Mouse (Mus musculus) midbrain, postnatal 0 days (tissue): ENCODE measurements at regions not wholly inside any gene's neighbourhood (a gene's known extent, or its start where the extent isn't known, plus 50 kb on each side); places are given as distances from the start of the nearest gene placed in this dataset.

Experiments
- ATAC-seq: fragments of 200-750 bp; cut with Nextera tagmentation; 2 replicates; pipeline ENCODE4 v1.8.0; 2017; ENCODE audit warnings: moderate number of reproducible peaks, mild to moderate bottlenecking, moderate TSS enrichment, moderate library complexity; ENCODE audit not compliant: low FRiP score
- DNase-seq: peaks from one replicate; pipeline ENCODE4 v3.0.0-alpha.2; 2015; ENCODE audit warnings: low spot score
- H3K27ac ChIP-seq: fragments of 300-500 bp; sonication (generic); 2 replicates; pipeline ENCODE4 v1.5.1; 2014; ENCODE audit warnings: low read depth, mild to moderate bottlenecking, low read length, mixed read lengths
- H3K27me3 ChIP-seq: fragments of 300-500 bp; sonication (generic); 2 replicates; pipeline ENCODE4 v1.6.1; 2014; ENCODE audit warnings: low read length, control low read depth, mixed read lengths; ENCODE audit not compliant: insufficient read depth
- H3K36me3 ChIP-seq: fragments of 300-500 bp; sonication (generic); 2 replicates; pipeline ENCODE4 v1.6.1; 2014; ENCODE audit warnings: low read length, control low read depth, mixed read lengths; ENCODE audit not compliant: insufficient read depth
- H3K4me1 ChIP-seq: fragments of 300-500 bp; sonication (generic); 2 replicates; pipeline ENCODE4 v1.6.1; 2014; ENCODE audit warnings: mild to moderate bottlenecking, control low read depth, antibody characterized with exemption, low read length, mixed read lengths; ENCODE audit not compliant: insufficient read depth
- H3K4me2 ChIP-seq: fragments of 300-500 bp; sonication (generic); 2 replicates; pipeline ENCODE4 v1.6.1; 2014; ENCODE audit warnings: low read depth, mild to moderate bottlenecking, low read length, mixed read lengths; ENCODE audit not compliant: poor library complexity, severe bottlenecking
- H3K4me3 ChIP-seq: fragments of 300-500 bp; sonication (generic); 2 replicates; pipeline ENCODE4 v1.5.1; 2014; ENCODE audit warnings: low read depth, mild to moderate bottlenecking, low read length, moderate library complexity
- H3K9ac ChIP-seq: fragments of 300-500 bp; sonication (generic); replicated peaks from 2 replicates; pipeline ENCODE4 v1.6.1; 2014; ENCODE audit warnings: mild to moderate bottlenecking, low read length, moderate library complexity, mixed read lengths; ENCODE audit not compliant: poor library complexity, severe bottlenecking
- H3K9me3 ChIP-seq: fragments of 300-500 bp; sonication (generic); 2 replicates; pipeline ENCODE4 v1.6.1; 2016; ENCODE audit warnings: low read length, control low read depth
- CTCF ChIP-seq: IDR thresholded peaks from 2 replicates; pipeline ENCODE4 v1.5.1; 2016; ENCODE audit warnings: antibody characterized with exemption, mild to moderate bottlenecking
- WGBS: fragments of 180-500 bp; shearing (Covaris S2); extraction: QIAGEN DNeasy Blood & Tissue Kit; methylation state at CpG from one replicate; pipeline ENCODE4 v1.1.7; 2014; 5-methylcytosine and 5-hydroxymethylcytosine counted together

DNA sequence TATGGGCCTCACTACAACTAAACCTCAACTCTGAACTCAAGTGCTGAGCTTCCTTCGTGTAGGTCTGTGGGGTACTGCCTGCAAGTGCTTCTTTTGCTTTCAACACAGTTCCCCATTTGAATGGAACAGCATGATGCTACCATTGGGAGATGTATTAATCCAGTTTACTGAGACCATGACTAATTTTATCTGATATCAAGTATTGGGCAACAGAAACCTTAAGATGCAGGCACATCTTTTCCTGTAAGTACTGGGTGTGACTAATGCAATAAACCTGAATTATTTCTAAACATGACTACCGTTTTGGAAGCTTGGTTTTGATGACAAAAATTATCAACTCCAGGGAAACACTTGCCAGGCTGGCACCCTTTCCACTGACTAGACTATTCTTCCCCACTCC lies 153.4 kb upstream of the Tent5a start:
- no peak overlapping the region for H3K9ac ChIP-seq
- H3K27ac ChIP-seq: no peak overlapping the region
- WGBS: 35% methylated on average over 2 of the region's 2 CpGs
- H3K4me2 ChIP-seq: no peak overlapping the region
- no peak for DNase-seq
- ATAC-seq: no peak
- H3K9me3 ChIP-seq: no peaks in the 10 kb centered on the region
- no peaks in the 10 kb centered on the region for H3K4me1 ChIP-seq
- TF ChIP-seq CTCF: no peak
- no peak overlapping the region for H3K4me3 ChIP-seq
- H3K36me3 ChIP-seq: no peaks in the 10 kb centered on the region
- H3K27me3 ChIP-seq: no peaks in the 10 kb centered on the region

DNA sequence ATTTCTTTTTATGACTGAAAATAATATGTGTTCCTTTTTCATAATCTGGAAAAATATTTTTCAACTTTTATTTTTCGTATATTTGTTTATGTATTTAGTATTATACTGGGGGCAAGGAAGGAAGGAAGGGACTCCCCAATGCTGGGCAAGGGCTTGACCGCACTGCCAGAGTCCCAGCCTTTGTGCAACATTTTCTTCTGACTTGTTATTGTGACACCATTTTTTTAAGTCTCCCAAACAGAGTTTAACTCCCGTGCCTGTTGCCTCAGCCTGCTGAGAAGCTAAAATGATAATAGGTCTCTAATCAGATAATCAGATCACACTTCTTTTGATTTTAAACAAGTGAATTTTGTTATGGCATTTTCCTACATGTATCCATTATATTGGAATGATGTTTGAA lies 148.1 kb upstream of the Tent5a start:
- no peak for TF ChIP-seq CTCF
- no peaks in the 10 kb centered on the region for H3K27me3 ChIP-seq
- H3K4me3 ChIP-seq: no peak overlapping the region
- H3K4me2 ChIP-seq: no peak overlapping the region
- DNase-seq: no peak
- no peaks in the 10 kb centered on the region for H3K9me3 ChIP-seq
- H3K9ac ChIP-seq: no peak overlapping the region
- no peak overlapping the region for H3K27ac ChIP-seq
- WGBS: 61% methylated on average over 3 of the region's 3 CpGs
- H3K36me3 ChIP-seq: no peaks in the 10 kb centered on the region
- ATAC-seq: no peak
- no peaks in the 10 kb centered on the region for H3K4me1 ChIP-seq

DNA sequence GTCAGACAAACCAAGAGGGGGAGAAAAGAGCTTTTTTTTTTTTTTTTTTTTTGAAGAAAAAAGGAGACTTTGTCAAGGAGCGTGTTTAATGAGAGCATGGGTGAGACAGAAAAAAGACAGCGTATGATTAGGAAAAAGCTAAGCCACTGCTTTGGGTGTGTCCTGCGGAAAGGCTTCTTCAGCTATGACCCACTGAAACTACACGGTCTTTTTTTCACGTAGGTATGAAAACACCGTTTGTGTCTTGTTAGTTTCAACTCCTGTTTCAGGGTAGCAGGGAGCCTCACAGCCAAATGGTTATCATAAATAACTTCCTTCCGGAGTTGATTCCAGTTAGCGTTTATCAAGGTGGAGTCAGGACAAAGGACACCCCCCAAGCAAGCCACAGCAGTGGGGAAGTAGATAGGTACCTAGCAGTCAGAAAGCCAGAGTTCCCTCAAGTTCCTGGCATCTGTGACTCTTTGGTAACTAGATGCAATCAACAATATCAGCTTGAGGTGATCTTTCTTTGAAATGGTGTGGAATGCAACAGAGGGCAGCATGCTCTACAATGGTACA lies 143.2 kb upstream of the Tent5a start:
- WGBS: 91% methylated on average over 8 of the region's 8 CpGs
- Histone ChIP-seq H3K36me3 (no peaks in the 10 kb centered on the region), H3K27ac (no peak overlapping the region), H3K4me1 (no peaks in the 10 kb centered on the region), H3K9ac (no peak overlapping the region), H3K4me3 (no peak overlapping the region), H3K9me3 (no peaks in the 10 kb centered on the region), H3K4me2 (no peak overlapping the region), H3K27me3 (no peaks in the 10 kb centered on the region)
- DNase-seq: no peak
- no peak for TF ChIP-seq CTCF
- no peak for ATAC-seq

DNA sequence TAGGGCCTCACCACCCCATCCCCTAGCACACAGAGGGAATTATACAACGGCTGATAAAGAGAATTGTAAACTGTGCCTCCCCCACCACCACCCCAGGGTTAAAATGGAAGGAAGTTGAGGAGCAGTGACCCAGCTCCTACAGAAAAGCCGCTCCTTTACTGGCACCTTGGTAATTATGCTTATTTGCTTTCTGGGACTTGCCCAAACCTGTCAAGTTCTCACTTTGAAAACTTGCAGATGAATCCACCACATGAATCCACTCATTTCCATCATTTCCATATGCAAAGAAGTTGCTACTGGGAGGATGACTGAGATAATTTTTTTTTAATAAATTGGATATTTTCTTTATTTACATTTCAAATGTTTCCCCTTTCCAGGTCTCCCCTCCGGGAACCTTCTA lies 142.1 kb upstream of the Tent5a start:
- no peaks in the 10 kb centered on the region for H3K36me3 ChIP-seq
- no peak for DNase-seq
- no peak for TF ChIP-seq CTCF
- WGBS: 79% methylated on average over 3 of the region's 3 CpGs
- no peaks in the 10 kb centered on the region for H3K27me3 ChIP-seq
- no peaks in the 10 kb centered on the region for H3K9me3 ChIP-seq
- ATAC-seq: no peak
- no peak overlapping the region for H3K4me2 ChIP-seq
- no peak overlapping the region for H3K4me3 ChIP-seq
- no peaks in the 10 kb centered on the region for H3K4me1 ChIP-seq
- no peak overlapping the region for H3K9ac ChIP-seq
- H3K27ac ChIP-seq: no peak overlapping the region

DNA sequence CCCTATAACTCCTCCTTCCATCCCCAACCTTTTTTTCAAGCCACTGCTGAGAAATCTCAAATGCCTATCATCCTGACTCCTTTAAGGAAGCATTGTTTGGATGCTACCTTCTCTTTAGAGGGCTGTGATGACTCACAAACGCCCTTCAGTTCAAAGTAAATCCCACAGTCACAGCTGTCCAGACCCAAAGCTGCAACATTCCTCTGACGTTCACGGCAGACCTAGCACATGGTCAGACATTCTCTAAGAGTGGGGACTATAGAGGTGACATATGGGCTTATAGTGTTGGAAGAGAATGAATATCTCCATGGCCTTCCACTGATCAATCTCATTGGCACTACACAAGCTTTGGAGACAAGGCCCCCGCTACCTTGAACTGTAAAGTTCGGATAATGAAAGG lies 139.5 kb upstream of the Tent5a start:
- WGBS: 79% methylated on average over 5 of the region's 5 CpGs
- DNase-seq: no peak
- ATAC-seq: no peak

DNA sequence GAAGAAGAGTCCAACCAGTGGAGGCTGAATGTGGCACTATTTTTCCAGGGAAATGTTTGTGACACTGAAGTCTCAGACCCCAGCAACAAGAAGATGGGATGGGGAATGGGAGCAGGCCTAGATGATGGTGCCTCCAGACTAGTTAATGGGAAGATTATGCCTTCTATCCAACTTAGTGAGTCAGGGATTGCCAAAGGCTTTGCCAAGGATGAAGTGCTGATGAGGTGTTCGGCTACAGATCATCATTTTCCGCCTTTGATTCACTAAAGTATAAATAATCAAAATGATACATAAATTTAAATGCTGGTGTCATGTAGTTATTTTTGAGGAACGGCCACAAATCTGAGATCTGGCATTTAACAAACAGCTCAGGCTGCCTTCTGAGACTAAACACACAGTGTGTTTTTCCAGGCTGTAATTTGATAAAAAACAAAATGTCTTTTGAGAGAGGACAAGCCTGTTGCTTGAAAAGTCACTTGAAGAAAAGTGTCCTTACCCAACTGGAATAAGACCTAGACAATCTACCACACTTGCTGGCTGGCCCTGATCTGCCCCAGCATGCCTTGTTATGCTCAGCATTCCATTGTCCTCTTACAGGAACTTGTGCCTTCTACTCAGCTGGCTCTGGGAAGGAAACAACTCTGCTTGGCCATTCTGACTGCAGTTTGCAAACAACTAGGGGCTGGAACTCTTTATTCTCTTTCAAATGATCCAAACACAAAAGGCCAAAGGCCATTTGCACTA lies 132.1 kb upstream of the Tent5a start:
- Histone ChIP-seq H3K27ac (no peak overlapping the region), H3K27me3 (no peaks in the 10 kb centered on the region), H3K9ac (no peak overlapping the region), H3K4me1 (no peaks in the 10 kb centered on the region), H3K9me3 (no peaks in the 10 kb centered on the region), H3K4me3 (no peak overlapping the region), H3K36me3 (no peaks in the 10 kb centered on the region), H3K4me2 (no peak overlapping the region)
- no peak for ATAC-seq
- WGBS: 92% methylated on average over 3 of the region's 3 CpGs
- TF ChIP-seq CTCF: no peak
- no peak for DNase-seq

More for the DNA sequence above, 139.5 kb upstream of the Tent5a start:
- Histone ChIP-seq H3K36me3 (no peaks in the 10 kb centered on the region), H3K27me3 (no peaks in the 10 kb centered on the region), H3K9me3 (no peaks in the 10 kb centered on the region), H3K27ac (no peak overlapping the region), H3K4me1 (no peaks in the 10 kb centered on the region), H3K4me3 (no peak overlapping the region), H3K9ac (no peak overlapping the region), H3K4me2 (no peak overlapping the region)
- TF ChIP-seq CTCF: no peak
